Mouse (Mus musculus) myocyte (in vitro differentiated cells): ENCODE data around the gene Atoh7. TPM values are rescaled to one million over a fixed set of nuclear protein-coding genes. Genes with fewer than 3 reads are reported as not detected.

Source experiments
- H3K27me3 ChIP-seq: one replicate; pipeline ENCODE4 v1.6.1; 2011; ENCODE audit not compliant: control insufficient read depth, insufficient read depth, insufficient read length
- H3K36me3 ChIP-seq: one replicate; pipeline ENCODE4 v1.6.1; 2011; ENCODE audit not compliant: control insufficient read depth, insufficient read depth
- H3K4me2 ChIP-seq: one replicate; pipeline ENCODE4 v1.6.1; 2011; ENCODE audit warnings: low read depth, control low read depth
- H3K4me3 ChIP-seq: one replicate; pipeline ENCODE4 v1.5.1; 2011; ENCODE audit warnings: mild to moderate bottlenecking, control low read depth, moderate library complexity
- H3K79me2 ChIP-seq: one replicate; pipeline ENCODE4 v1.6.1; 2011; ENCODE audit not compliant: control insufficient read depth, insufficient read depth
- H3ac ChIP-seq: one replicate; pipeline ENCODE4 v1.6.1; 2011; ENCODE audit not compliant: control insufficient read depth, insufficient read length
- CEBPB ChIP-seq: IDR thresholded peaks from 2 replicates; pipeline ENCODE4 v1.6.1; 2011; ENCODE audit warnings: mild to moderate bottlenecking, moderate library complexity; ENCODE audit not compliant: poor library complexity, insufficient read depth, severe bottlenecking
- E2F4 ChIP-seq: IDR thresholded peaks from one replicate; pipeline ENCODE4 v1.6.1; 2011; ENCODE audit warnings: mild to moderate bottlenecking, control low read depth, moderate library complexity; ENCODE audit not compliant: insufficient read depth
- MAX ChIP-seq: IDR thresholded peaks from one replicate; pipeline ENCODE4 v1.6.1; 2011; ENCODE audit warnings: low read depth, mild to moderate bottlenecking, control low read depth
- MYOD1 ChIP-seq, 3 experiments: IDR thresholded peaks; one replicate each; pipeline ENCODE4 v1.6.1; 2011; ENCODE audit warnings: control low read depth in 2 of 3, low read depth in 2 of 3, mild to moderate bottlenecking in 2 of 3, moderate library complexity in 1 of 3; ENCODE audit not compliant: insufficient read length in 2 of 3, control insufficient read depth in 1 of 3
- MYOG ChIP-seq, 3 experiments: IDR thresholded peaks; one replicate each; pipeline ENCODE4 v1.6.1; 2011; ENCODE audit warnings: control low read depth in 2 of 3, low read depth in 2 of 3, mild to moderate bottlenecking in 2 of 3; ENCODE audit not compliant: insufficient read length in 2 of 3, control insufficient read depth in 1 of 3, insufficient read depth in 1 of 3
- POLR2A ChIP-seq: IDR thresholded peaks from one replicate; pipeline ENCODE4 v1.6.1; 2011; ENCODE audit warnings: low read depth, mild to moderate bottlenecking, control low read depth, moderate library complexity; ENCODE audit not compliant: insufficient read length
- POLR2AphosphoS2 ChIP-seq: IDR thresholded peaks from one replicate; pipeline ENCODE4 v1.6.1; 2011; ENCODE audit warnings: low read depth, control low read depth; ENCODE audit not compliant: insufficient read length
- REST ChIP-seq: IDR thresholded peaks from one replicate; pipeline ENCODE4 v1.6.1; 2011; ENCODE audit warnings: mild to moderate bottlenecking, control low read depth, moderate library complexity; ENCODE audit not compliant: insufficient read depth, insufficient read length
- SRF ChIP-seq: IDR thresholded peaks from one replicate; pipeline ENCODE4 v1.6.1; 2011; ENCODE audit warnings: low read depth; ENCODE audit not compliant: control insufficient read depth, insufficient read length
- TCF12 ChIP-seq: IDR thresholded peaks from one replicate; pipeline ENCODE4 v1.6.1; 2011; ENCODE audit warnings: mild to moderate bottlenecking, control low read depth; ENCODE audit not compliant: poor library complexity, insufficient read depth, severe bottlenecking
- TCF3 ChIP-seq: IDR thresholded peaks from one replicate; pipeline ENCODE4 v1.6.1; 2011; ENCODE audit warnings: low read depth, control low read depth; ENCODE audit not compliant: insufficient read length
- USF1 ChIP-seq: IDR thresholded peaks from one replicate; pipeline ENCODE4 v1.6.1; 2011; ENCODE audit warnings: low read depth, mild to moderate bottlenecking, control low read depth, moderate library complexity
- polyA plus RNA-seq: library from polyadenylated mRNA; unstranded; fragments of >200 nt; fragmentation: generic; extraction: Trizol; gene quantifications from one replicate; pipeline ENCODE4 v1.2.1, GENCODE M21; 2012; ENCODE audit warnings: missing spikeins

Atoh7 gene
- polyA plus RNA-seq, 1 experiment = not detected

DNA sequence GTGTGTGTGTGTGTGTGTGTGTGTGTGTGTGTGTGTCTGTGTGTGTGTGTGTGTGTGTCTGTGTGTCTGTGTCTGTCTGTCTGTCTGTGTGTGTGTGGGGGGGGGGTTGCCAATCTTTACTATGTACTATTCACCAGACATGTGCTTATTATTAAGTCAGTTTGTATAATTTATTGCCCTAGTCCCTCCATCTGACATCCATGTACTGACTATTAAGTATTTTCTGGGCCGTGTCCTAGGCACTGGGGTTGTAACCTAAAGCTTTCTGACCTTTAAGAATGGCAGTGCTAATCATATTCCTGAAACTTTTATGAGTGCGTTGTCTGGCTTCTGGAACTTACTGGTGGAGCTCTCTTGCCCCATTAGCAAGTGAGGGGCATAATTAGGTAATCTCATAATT lies 2.7 kb upstream of the Atoh7 start:
- H3K27me3 ChIP-seq = peaks cover 26% of the 10 kb centered on the region
- TF ChIP-seq POLR2AphosphoS2 (no peak), POLR2A (no peak), USF1 (no peak), SRF (no peak), REST (no peak), CEBPB (no peak), MAX (no peak), MYOG (IDR thresholded peaks at IDR 0.05; ENCODE audit: control insufficient read depth in 1 of 3, insufficient read depth in 1 of 3, insufficient read length in 2 of 3, low read depth in 2 of 3) (no peak), MYOD1 (IDR thresholded peaks at IDR 0.05; ENCODE audit: control insufficient read depth in 1 of 3, insufficient read length in 2 of 3, low read depth in 2 of 3) (no peak), E2F4 (no peak)
- H3K4me2 ChIP-seq = no peak overlapping the region
- no peaks in the 10 kb centered on the region for H3K79me2 ChIP-seq
- no peak overlapping the region for H3ac ChIP-seq
- H3K4me3 ChIP-seq = no peak overlapping the region
- no peaks in the 10 kb centered on the region for H3K36me3 ChIP-seq

- no peak overlapping the region for H3ac ChIP-seq
- no peak overlapping the region for H3K4me3 ChIP-seq
- no peaks in the 10 kb centered on the region for H3K79me2 ChIP-seq
- no peaks in the 10 kb centered on the region for H3K36me3 ChIP-seq
- no peak overlapping the region for H3K4me2 ChIP-seq
- TF ChIP-seq USF1 = no peak
- no peak for TF ChIP-seq TCF12
- no peak for TF ChIP-seq POLR2AphosphoS2
- no peak for TF ChIP-seq MAX
- TF ChIP-seq CEBPB = no peak
- no peak for TF ChIP-seq POLR2A
- no peak for TF ChIP-seq REST
- TF ChIP-seq E2F4 = no peak
- TF ChIP-seq MYOD1 (IDR thresholded peaks at IDR 0.05; ENCODE audit: control insufficient read depth in 1 of 3, insufficient read length in 2 of 3, low read depth in 2 of 3) = no peak
- TF ChIP-seq MYOG (IDR thresholded peaks at IDR 0.05; ENCODE audit: control insufficient read depth in 1 of 3, insufficient read depth in 1 of 3, insufficient read length in 2 of 3, low read depth in 2 of 3) = no peak
- TF ChIP-seq SRF = no peak
- no peak for TF ChIP-seq TCF3
- peaks cover 19% of the 10 kb centered on the region for H3K27me3 ChIP-seq
Observed at GRCm38 (mm10) chr10:63098191-63098590, 1.3 kb upstream of the Atoh7 start.

GRCm38 (mm10) chr10:63099941-63100562 lies 601 bp downstream of the Atoh7 start:
- H3K4me3 ChIP-seq = no peak overlapping the region
- TF ChIP-seq POLR2A (no peak), MYOD1 (IDR thresholded peaks at IDR 0.05; ENCODE audit: control insufficient read depth in 1 of 3, insufficient read length in 2 of 3, low read depth in 2 of 3) (no peak), TCF12 (no peak), SRF (no peak)
- peaks cover 18% of the 10 kb centered on the region for H3K27me3 ChIP-seq

DNA sequence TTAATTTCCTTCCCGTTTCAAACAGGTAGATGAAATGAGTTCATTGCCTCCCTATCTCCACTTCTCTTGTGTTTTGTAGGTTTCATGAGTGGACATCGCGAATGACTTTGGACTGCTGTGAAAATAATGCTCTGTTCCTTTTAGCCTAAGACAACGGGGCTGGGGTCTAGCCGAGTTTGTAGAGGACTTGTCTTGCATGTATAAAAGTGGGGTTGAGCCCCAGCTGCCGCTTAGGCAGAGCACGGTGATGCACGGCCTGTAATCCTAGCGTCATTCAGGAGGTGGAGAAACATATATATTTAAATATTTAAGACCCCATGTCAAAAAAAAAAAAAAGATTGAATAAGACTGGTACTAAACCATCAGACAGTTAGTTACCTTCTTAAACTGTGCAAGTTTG lies 1.2 kb downstream of the Atoh7 start:
- no peak for TF ChIP-seq MYOG (IDR thresholded peaks at IDR 0.05; ENCODE audit: control insufficient read depth in 1 of 3, insufficient read depth in 1 of 3, insufficient read length in 2 of 3, low read depth in 2 of 3)
- no peak for TF ChIP-seq MYOD1 (IDR thresholded peaks at IDR 0.05; ENCODE audit: control insufficient read depth in 1 of 3, insufficient read length in 2 of 3, low read depth in 2 of 3)
- no peak for TF ChIP-seq POLR2A
- no peak for TF ChIP-seq USF1
- TF ChIP-seq REST = no peak
- TF ChIP-seq TCF12 = no peak
- TF ChIP-seq POLR2AphosphoS2 = no peak
- TF ChIP-seq TCF3 = no peak
- TF ChIP-seq E2F4 = no peak
- no peak for TF ChIP-seq SRF
- no peak for TF ChIP-seq CEBPB
- no peak for TF ChIP-seq MAX
- Histone ChIP-seq H3K79me2 (no peaks in the 10 kb centered on the region), H3K4me2 (no peak overlapping the region), H3K36me3 (no peaks in the 10 kb centered on the region), H3K27me3 (peaks cover 18% of the 10 kb centered on the region), H3K4me3 (no peak overlapping the region), H3ac (no peak overlapping the region)

More at GRCm38 (mm10) chr10:63099941-63100562, 601 bp downstream of the Atoh7 start:
- no peaks in the 10 kb centered on the region for H3K79me2 ChIP-seq
- H3K36me3 ChIP-seq = no peaks in the 10 kb centered on the region
- no peak overlapping the region for H3ac ChIP-seq
- H3K4me2 ChIP-seq = no peak overlapping the region

- no peak overlapping the region for H3K4me3 ChIP-seq
- TF ChIP-seq CEBPB (no peak), MYOD1 (IDR thresholded peaks at IDR 0.05; ENCODE audit: control insufficient read depth in 1 of 3, insufficient read length in 2 of 3, low read depth in 2 of 3) (no peak), E2F4 (no peak), USF1 (no peak), POLR2AphosphoS2 (no peak), TCF12 (no peak), MYOG (IDR thresholded peaks at IDR 0.05; ENCODE audit: control insufficient read depth in 1 of 3, insufficient read depth in 1 of 3, insufficient read length in 2 of 3, low read depth in 2 of 3) (no peak), TCF3 (no peak), MAX (no peak), POLR2A (no peak), SRF (no peak)
- H3K79me2 ChIP-seq = no peaks in the 10 kb centered on the region
- no peaks in the 10 kb centered on the region for H3K36me3 ChIP-seq
- no peak overlapping the region for H3ac ChIP-seq
- peak overlapping the region; percentile 8 for H3K4me2 ChIP-seq
- H3K27me3 ChIP-seq = no peaks in the 10 kb centered on the region
Observed at GRCm38 (mm10) chr10:63113027-63113604, 13.7 kb downstream of the Atoh7 start.
